In genomic region chr8:70409019-70409418, GRCm38 (mm10) we compare ENCODE assay signal across 10 mouse cellular contexts. TPM values are rescaled to one million over a fixed set of nuclear protein-coding genes. Genes with fewer than 3 reads are reported as not detected.
DNase-seq lines count a peak whose midpoint lies in the region; ATAC-seq and TF ChIP-seq lines count a peak whose summit lies in the region.
"Had no signal": no experiment of that assay in that cellular context is flagged by ENCODE, and none has a peak within 500 bp of the region (broad histone marks: within the 10 kb centered on the region; RNA-seq: fewer than 3 reads in every experiment).

No protein-coding gene starts in this region.

- TF ChIP-seq CTCF in lung, adult 2 months (IDR thresholded peaks at IDR 0.05; ENCODE audit: insufficient read depth, low read length), result no peak

- 0 out of 2 replicates have a peak, but pooled peaks cover 5% of the 10 kb centered on the region for H3K9me3 ChIP-seq in forebrain, embryonic 12.5 days
- H3K9me3 ChIP-seq in forebrain, embryonic 16.5 days (ENCODE audit: control insufficient read depth, low read length), result no peaks in the 10 kb centered on the region
- H3K9me3 ChIP-seq in lung, embryonic 16.5 days (ENCODE audit: control insufficient read depth, low read length), result no peaks in the 10 kb centered on the region
- no peaks in the 10 kb centered on the region for H3K9me3 ChIP-seq in limb, embryonic 14.5 days (ENCODE audit: control insufficient read depth, low read length)
- H3K9me3 ChIP-seq in stomach, embryonic 14.5 days (ENCODE audit: control insufficient read depth, low read depth, low read length), result no peaks in the 10 kb centered on the region

- H3K27me3 ChIP-seq in forebrain, embryonic 12.5 days, result no peaks in the 10 kb centered on the region
- no peaks in the 10 kb centered on the region for H3K27me3 ChIP-seq in forebrain, embryonic 16.5 days (replicated peaks; ENCODE audit: control insufficient read depth, insufficient read depth, low read length)
- no peaks in the 10 kb centered on the region for H3K27me3 ChIP-seq in lung, embryonic 16.5 days (ENCODE audit: control insufficient read depth, insufficient read depth, low read depth, low read length)
- H3K27me3 ChIP-seq in limb, embryonic 14.5 days (ENCODE audit: control insufficient read depth, insufficient read depth, low read length), result no peaks in the 10 kb centered on the region
- H3K27me3 ChIP-seq in stomach, embryonic 14.5 days (ENCODE audit: control insufficient read depth, insufficient read depth, low read length), result no peaks in the 10 kb centered on the region
- H3K27me3 ChIP-seq: Patski had no signal

- no peak for ATAC-seq in forebrain, embryonic 12.5 days (ENCODE audit: low FRiP score)
- ATAC-seq in forebrain, embryonic 16.5 days, result no peak
- no peak for ATAC-seq in lung, embryonic 16.5 days (ENCODE audit: low read depth)
- ATAC-seq in limb, embryonic 14.5 days (ENCODE audit: low FRiP score, low read depth), result no peak
- ATAC-seq in stomach, embryonic 14.5 days (ENCODE audit: insufficient number of reproducible peaks, insufficient read depth, low FRiP score, low read depth), result no peak; the same call in 1 of the 2 replicates
- ATAC-seq: Patski had no signal

- peaks cover 10% of the 10 kb centered on the region for H3K36me3 ChIP-seq in forebrain, embryonic 12.5 days (replicated peaks)
- no peaks in the 10 kb centered on the region for H3K36me3 ChIP-seq in forebrain, embryonic 16.5 days (ENCODE audit: control insufficient read depth, insufficient read depth)
- H3K36me3 ChIP-seq in lung, embryonic 16.5 days (ENCODE audit: control insufficient read depth, insufficient read depth, low read length), result no peaks in the 10 kb centered on the region
- H3K36me3 ChIP-seq in limb, embryonic 14.5 days (ENCODE audit: control insufficient read depth, insufficient read depth, low read length), result peaks cover 19% of the 10 kb centered on the region
- H3K36me3 ChIP-seq in stomach, embryonic 14.5 days (ENCODE audit: control insufficient read depth, insufficient read depth, low read length), result peaks cover 6% of the 10 kb centered on the region; the same call in 1 of the 2 replicates

- H3K27ac ChIP-seq in forebrain, embryonic 12.5 days, result peak overlapping the region; percentile 66
- no peak overlapping the region for H3K27ac ChIP-seq in forebrain, embryonic 16.5 days (ENCODE audit: low read length)
- peak overlapping the region; percentile 90 for H3K27ac ChIP-seq in lung, embryonic 16.5 days (ENCODE audit: low read length)
- H3K27ac ChIP-seq in limb, embryonic 14.5 days (replicated peaks; ENCODE audit: low read depth, low read length), result peak overlapping the region; percentile 79
- peak overlapping the region; percentile 78 for H3K27ac ChIP-seq in stomach, embryonic 14.5 days (ENCODE audit: low read length)
- H3K27ac ChIP-seq: liver, embryonic 14.5 days had no signal

- H3K4me3 ChIP-seq in forebrain, embryonic 12.5 days (replicated peaks), result no peak overlapping the region
- H3K4me3 ChIP-seq in forebrain, embryonic 16.5 days (replicated peaks; ENCODE audit: low read length), result no peak overlapping the region
- no peak overlapping the region for H3K4me3 ChIP-seq in lung, embryonic 16.5 days (ENCODE audit: low read length)
- no peak overlapping the region for H3K4me3 ChIP-seq in lung, adult 2 months (replicated peaks; ENCODE audit: extremely low read depth, low read depth, low read length)
- no peak overlapping the region for H3K4me3 ChIP-seq in limb, embryonic 14.5 days (replicated peaks; ENCODE audit: low read length)
- no peak overlapping the region for H3K4me3 ChIP-seq in stomach, embryonic 14.5 days (ENCODE audit: low read depth, low read length)

- no peak for DNase-seq in lung, adult 2 months
- DNase-seq in limb, embryonic 14.5 days (ENCODE audit: low spot score), result no peak
- no peak for DNase-seq in right cerebral cortex, postnatal 4 days
- no peak for DNase-seq in right cerebral cortex, adult 18-20 months

- no peak overlapping the region for H3K4me2 ChIP-seq in forebrain, embryonic 12.5 days
- H3K4me2 ChIP-seq in forebrain, embryonic 16.5 days (ENCODE audit: low read length), result no peak overlapping the region
- no peak overlapping the region for H3K4me2 ChIP-seq in lung, embryonic 16.5 days (ENCODE audit: low read depth, low read length)
- H3K4me2 ChIP-seq in limb, embryonic 14.5 days (replicated peaks; ENCODE audit: low read depth, low read length, severe bottlenecking), result no peak overlapping the region
- 0 out of 2 replicates have a peak overlapping the region, but pooled peaks have one; percentile 14 for H3K4me2 ChIP-seq in stomach, embryonic 14.5 days (replicated peaks; ENCODE audit: low read depth, low read length)

- no peak for TF ChIP-seq POLR2A in lung, adult 2 months (IDR thresholded peaks at IDR 0.05; ENCODE audit: borderline replicate concordance, extremely low read depth, low read depth, low read length)
- no peak for TF ChIP-seq POLR2A in limb, embryonic 14.5 days (IDR thresholded peaks at IDR 0.05; ENCODE audit: borderline replicate concordance, extremely low read depth, insufficient read depth, insufficient read length)

- 81% methylated on average over 10 of the region's 10 CpGs for WGBS in forebrain, embryonic 12.5 days
- 76% methylated on average over 10 of the region's 10 CpGs for WGBS in forebrain, embryonic 16.5 days
- 63% methylated on average over 10 of the region's 10 CpGs for WGBS in lung, embryonic 16.5 days
- 72% methylated on average over 10 of the region's 10 CpGs for WGBS in lung, adult 2 months
- 73% methylated on average over 10 of the region's 10 CpGs for WGBS in limb, embryonic 14.5 days
- WGBS in stomach, embryonic 14.5 days, result 70% methylated on average over 10 of the region's 10 CpGs

- peak overlapping the region; percentile 36; the same call in 1 of the 2 replicates for H3K9ac ChIP-seq in forebrain, embryonic 12.5 days
- no peak overlapping the region for H3K9ac ChIP-seq in forebrain, embryonic 16.5 days (replicated peaks; ENCODE audit: low read depth, low read length)
- peak overlapping the region; percentile 36 for H3K9ac ChIP-seq in lung, embryonic 16.5 days (ENCODE audit: low read length)
- peak overlapping the region; percentile 25; the same call in 1 of the 2 replicates for H3K9ac ChIP-seq in limb, embryonic 14.5 days (ENCODE audit: low read depth, low read length, severe bottlenecking)
- no peak overlapping the region for H3K9ac ChIP-seq in stomach, embryonic 14.5 days (replicated peaks; ENCODE audit: low read depth, low read length)
- H3K9ac ChIP-seq: liver, embryonic 14.5 days had no signal

- peaks cover 19% of the 10 kb centered on the region for H3K4me1 ChIP-seq in forebrain, embryonic 12.5 days
- peaks cover 17% of the 10 kb centered on the region for H3K4me1 ChIP-seq in forebrain, embryonic 16.5 days (replicated peaks; ENCODE audit: control insufficient read depth, insufficient read depth, low read length)
- peaks cover 35% of the 10 kb centered on the region for H3K4me1 ChIP-seq in lung, embryonic 16.5 days (replicated peaks; ENCODE audit: control insufficient read depth, insufficient read depth, low read length)
- peaks cover 4% of the 10 kb centered on the region for H3K4me1 ChIP-seq in lung, adult 2 months (ENCODE audit: control insufficient read depth, insufficient read depth, low read length)
- H3K4me1 ChIP-seq in limb, embryonic 14.5 days (ENCODE audit: control insufficient read depth, insufficient read depth, low read length), result peaks cover 33% of the 10 kb centered on the region
- H3K4me1 ChIP-seq in stomach, embryonic 14.5 days (ENCODE audit: control insufficient read depth, insufficient read depth, low read length), result peaks cover 47% of the 10 kb centered on the region

RNA-seq across cellular contexts. Expression of gene Crtc1, which starts 30.4 kb away (rescaled TPM):
- polyA plus RNA-seq in forebrain, embryonic 12.5 days (2016; fragmentation: Nextera tagmentation; extraction: Ambion mirVana), result 18.3 and 22.0 TPM in 2 replicates
- 41.1 and 51.0 TPM in 2 replicates for polyA plus RNA-seq in forebrain, embryonic 16.5 days (2015; fragmentation: Nextera tagmentation; extraction: Ambion mirVana)
- polyA plus RNA-seq in lung, embryonic 16.5 days (2015; fragmentation: Nextera tagmentation; extraction: Ambion mirVana), result 13.9 and 15.4 TPM in 2 replicates
- polyA plus RNA-seq in lung, adult 2 months (2012; rRNA removed), result 18.7 and 20.4 TPM in 2 replicates
- polyA plus RNA-seq in limb, embryonic 14.5 days (2012; rRNA removed), result 37.8 and 58.5 TPM in 2 replicates
- polyA plus RNA-seq in limb, embryonic 14.5 days (2014; fragmentation: Nextera tagmentation; extraction: Ambion mirVana), result 26.3 and 31.1 TPM in 2 replicates
- polyA plus RNA-seq in stomach, embryonic 14.5 days (2014; fragmentation: Nextera tagmentation; extraction: Ambion mirVana), result 21.6 and 23.0 TPM in 2 replicates

RNA-seq across cellular contexts. Expression of gene Comp, which starts 35.7 kb away (rescaled TPM):
- 0.08 and 0.34 TPM in 2 replicates for polyA plus RNA-seq in forebrain, embryonic 12.5 days (2016; fragmentation: Nextera tagmentation; extraction: Ambion mirVana)
- polyA plus RNA-seq in forebrain, embryonic 16.5 days (2015; fragmentation: Nextera tagmentation; extraction: Ambion mirVana), result 0.51 and 0.75 TPM in 2 replicates
- 0.68 and 0.75 TPM in 2 replicates for polyA plus RNA-seq in lung, embryonic 16.5 days (2015; fragmentation: Nextera tagmentation; extraction: Ambion mirVana)
- polyA plus RNA-seq in lung, adult 2 months (2012; rRNA removed), result 0.51 and 1.3 TPM in 2 replicates
- polyA plus RNA-seq in limb, embryonic 14.5 days (2012; rRNA removed), result 136 and 173 TPM in 2 replicates
- polyA plus RNA-seq in limb, embryonic 14.5 days (2014; fragmentation: Nextera tagmentation; extraction: Ambion mirVana), result 36.7 and 46.3 TPM in 2 replicates
- 0.38 TPM in 1 of 2 replicates, not detected in the other for polyA plus RNA-seq in stomach, embryonic 14.5 days (2014; fragmentation: Nextera tagmentation; extraction: Ambion mirVana)

RNA-seq across cellular contexts. Expression of gene Upf1, which starts 55.9 kb away (rescaled TPM):
- polyA plus RNA-seq in forebrain, embryonic 12.5 days (2016; fragmentation: Nextera tagmentation; extraction: Ambion mirVana), result 26.9 and 29.5 TPM in 2 replicates
- 11.8 and 13.6 TPM in 2 replicates for polyA plus RNA-seq in forebrain, embryonic 16.5 days (2015; fragmentation: Nextera tagmentation; extraction: Ambion mirVana)
- 8.7 and 10.5 TPM in 2 replicates for polyA plus RNA-seq in lung, embryonic 16.5 days (2015; fragmentation: Nextera tagmentation; extraction: Ambion mirVana)
- polyA plus RNA-seq in lung, adult 2 months (2012; rRNA removed), result 35.8 and 36.7 TPM in 2 replicates
- 39.0 and 47.6 TPM in 2 replicates for polyA plus RNA-seq in limb, embryonic 14.5 days (2012; rRNA removed)
- 22.3 and 25.5 TPM in 2 replicates for polyA plus RNA-seq in limb, embryonic 14.5 days (2014; fragmentation: Nextera tagmentation; extraction: Ambion mirVana)
- 17.0 and 17.1 TPM in 2 replicates for polyA plus RNA-seq in stomach, embryonic 14.5 days (2014; fragmentation: Nextera tagmentation; extraction: Ambion mirVana)

Comparison
In these comparisons a context has a peak if more than half of its experiments do, and no peak if none do; other contexts are left out.
1. H3K9ac ChIP-seq: peak in forebrain, embryonic 12.5 days (single experiment), lung, embryonic 16.5 days (single experiment) and limb, embryonic 14.5 days (single experiment); none in forebrain, embryonic 16.5 days (single experiment) and stomach, embryonic 14.5 days (single experiment).
2. RNA of gene Comp, which starts 35.7 kb away (polyA plus RNA-seq): 36.7 to 173 TPM in limb, embryonic 14.5 days; 0.51 to 1.3 TPM in lung, adult 2 months, 0.68 to 0.75 TPM in lung, embryonic 16.5 days, 0.51 to 0.75 TPM in forebrain, embryonic 16.5 days, 0.38 TPM in stomach, embryonic 14.5 days and 0.08 to 0.34 TPM in forebrain, embryonic 12.5 days; every median in the first group is over 10 times any median in the second.